Mouse (Mus musculus): ENCODE results near the gene Slc28a3. TPM values are rescaled to one million over a fixed set of nuclear protein-coding genes. Genes with fewer than 3 reads are reported as not detected.

Slc28a3 gene
- total and polyA plus RNA-seq, 2 experiments from 2014 or later: not detected

GRCm38 (mm10) chr13:58537232-58537915 is 73.3 kb downstream of the Slc28a3 start:
- no peak for TF ChIP-seq CTCF (IDR thresholded peaks at IDR 0.05)
- no peak overlapping the region for H3K9ac ChIP-seq (replicated peaks; ENCODE audit: low read length, poor library complexity, severe bottlenecking)
- H3K9me3 ChIP-seq (ENCODE audit: low read length): no peaks in the 10 kb centered on the region
- ATAC-seq (ENCODE audit: low FRiP score) (no peak), DNase-seq (ENCODE audit: low spot score) (no peak)
- no peak overlapping the region for H3K4me3 ChIP-seq (ENCODE audit: low read depth, low read length)
- no peaks in the 10 kb centered on the region for H3K36me3 ChIP-seq (ENCODE audit: insufficient read depth, low read length)
- no peak overlapping the region for H3K27ac ChIP-seq (ENCODE audit: low read depth, low read length)
- H3K27me3 ChIP-seq (ENCODE audit: insufficient read depth, low read length): no peaks in the 10 kb centered on the region
- WGBS: 96% methylated on average over 6 of the region's 6 CpGs
- H3K4me2 ChIP-seq (ENCODE audit: low read depth, low read length, poor library complexity, severe bottlenecking): no peak overlapping the region
- no peaks in the 10 kb centered on the region for H3K4me1 ChIP-seq (ENCODE audit: insufficient read depth, low read length)

GRCm38 (mm10) chr13:58536466-58537231 is 74.0 kb downstream of the Slc28a3 start:
- H3K36me3 ChIP-seq (ENCODE audit: insufficient read depth, low read length): no peaks in the 10 kb centered on the region
- H3K4me3 ChIP-seq (ENCODE audit: low read depth, low read length): no peak overlapping the region
- no peaks in the 10 kb centered on the region for H3K4me1 ChIP-seq (ENCODE audit: insufficient read depth, low read length)
- no peak for TF ChIP-seq CTCF (IDR thresholded peaks at IDR 0.05)
- no peaks in the 10 kb centered on the region for H3K27me3 ChIP-seq (ENCODE audit: insufficient read depth, low read length)
- no peak overlapping the region for H3K27ac ChIP-seq (ENCODE audit: low read depth, low read length)
- no peaks in the 10 kb centered on the region for H3K9me3 ChIP-seq (ENCODE audit: low read length)
- no peak for DNase-seq (ENCODE audit: low spot score)
- ATAC-seq (ENCODE audit: low FRiP score): no peak
- H3K9ac ChIP-seq (replicated peaks; ENCODE audit: low read length, poor library complexity, severe bottlenecking): no peak overlapping the region
- H3K4me2 ChIP-seq (ENCODE audit: low read depth, low read length, poor library complexity, severe bottlenecking): no peak overlapping the region
- WGBS: 68% methylated on average over 2 of the region's 2 CpGs

GRCm38 (mm10) chr13:58535321-58535720 is 75.4 kb downstream of the Slc28a3 start:
- no peak overlapping the region for H3K27ac ChIP-seq (ENCODE audit: low read depth, low read length)
- H3K4me1 ChIP-seq (ENCODE audit: insufficient read depth, low read length): no peaks in the 10 kb centered on the region
- no peaks in the 10 kb centered on the region for H3K36me3 ChIP-seq (ENCODE audit: insufficient read depth, low read length)
- WGBS: 75% methylated on average over 2 of the region's 2 CpGs
- ATAC-seq (ENCODE audit: low FRiP score) (no peak), DNase-seq (ENCODE audit: low spot score) (no peak)
- H3K4me3 ChIP-seq (ENCODE audit: low read depth, low read length): no peak overlapping the region
- H3K4me2 ChIP-seq (ENCODE audit: low read depth, low read length, poor library complexity, severe bottlenecking): no peak overlapping the region
- no peaks in the 10 kb centered on the region for H3K27me3 ChIP-seq (ENCODE audit: insufficient read depth, low read length)
- no peaks in the 10 kb centered on the region for H3K9me3 ChIP-seq (ENCODE audit: low read length)
- TF ChIP-seq CTCF (IDR thresholded peaks at IDR 0.05): no peak
- no peak overlapping the region for H3K9ac ChIP-seq (replicated peaks; ENCODE audit: low read length, poor library complexity, severe bottlenecking)

- 83% methylated on average over 3 of the region's 3 CpGs for WGBS
- H3K27me3 ChIP-seq (ENCODE audit: insufficient read depth, low read length): no peaks in the 10 kb centered on the region
- no peak overlapping the region for H3K27ac ChIP-seq (ENCODE audit: low read depth, low read length)
- no peak for DNase-seq (ENCODE audit: low spot score)
- no peaks in the 10 kb centered on the region for H3K36me3 ChIP-seq (ENCODE audit: insufficient read depth, low read length)
- H3K4me2 ChIP-seq (ENCODE audit: low read depth, low read length, poor library complexity, severe bottlenecking): no peak overlapping the region
- ATAC-seq (ENCODE audit: low FRiP score): no peak
- no peak for TF ChIP-seq CTCF (IDR thresholded peaks at IDR 0.05)
- no peaks in the 10 kb centered on the region for H3K4me1 ChIP-seq (ENCODE audit: insufficient read depth, low read length)
- no peak overlapping the region for H3K4me3 ChIP-seq (ENCODE audit: low read depth, low read length)
- H3K9me3 ChIP-seq (ENCODE audit: low read length): no peaks in the 10 kb centered on the region
- H3K9ac ChIP-seq (replicated peaks; ENCODE audit: low read length, poor library complexity, severe bottlenecking): no peak overlapping the region
Measured at GRCm38 (mm10) chr13:58534861-58535260, 75.8 kb downstream of the Slc28a3 start.

DNA sequence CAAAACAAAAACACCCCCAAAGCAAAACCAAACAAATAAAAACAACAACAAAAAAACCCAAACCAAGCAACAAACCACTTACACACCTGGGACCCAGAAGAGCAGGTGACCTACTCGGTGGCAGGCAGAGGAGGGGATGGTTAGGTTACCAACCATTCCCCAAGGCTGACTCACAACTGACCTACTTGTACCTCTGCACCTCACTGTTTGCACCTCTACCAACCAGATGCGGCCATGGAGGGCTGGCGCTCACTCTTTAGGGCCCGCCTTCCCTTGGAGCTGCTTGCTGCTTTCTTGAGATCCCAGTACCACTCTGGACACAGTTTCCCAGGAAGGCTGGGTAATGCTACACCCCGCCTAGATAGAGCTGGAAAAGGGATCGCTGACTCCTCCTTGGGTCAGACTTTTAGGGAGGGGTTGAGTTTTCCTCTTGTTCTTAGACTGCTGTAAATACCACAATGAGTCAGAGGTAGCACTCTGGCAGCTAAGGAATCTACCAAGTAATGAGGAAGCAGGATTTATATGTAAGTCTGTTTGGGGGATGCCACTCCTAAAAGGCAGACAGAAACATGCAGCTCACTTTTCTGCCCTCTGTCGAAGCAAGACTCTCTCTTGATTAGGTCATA is 76.3 kb downstream of the Slc28a3 start:
- TF ChIP-seq CTCF (IDR thresholded peaks at IDR 0.05): no peak
- no peaks in the 10 kb centered on the region for H3K36me3 ChIP-seq (ENCODE audit: insufficient read depth, low read length)
- ATAC-seq (ENCODE audit: low FRiP score): no peak
- H3K4me2 ChIP-seq (ENCODE audit: low read depth, low read length, poor library complexity, severe bottlenecking): no peak overlapping the region
- no peaks in the 10 kb centered on the region for H3K9me3 ChIP-seq (ENCODE audit: low read length)
- no peak overlapping the region for H3K4me3 ChIP-seq (ENCODE audit: low read depth, low read length)
- H3K9ac ChIP-seq (replicated peaks; ENCODE audit: low read length, poor library complexity, severe bottlenecking): no peak overlapping the region
- H3K27me3 ChIP-seq (ENCODE audit: insufficient read depth, low read length): no peaks in the 10 kb centered on the region
- H3K4me1 ChIP-seq (ENCODE audit: insufficient read depth, low read length): no peaks in the 10 kb centered on the region
- no peak overlapping the region for H3K27ac ChIP-seq (ENCODE audit: low read depth, low read length)
- DNase-seq (ENCODE audit: low spot score): no peak
- 81% methylated on average over 7 of the region's 7 CpGs for WGBS

- Histone ChIP-seq H3K4me1 (ENCODE audit: insufficient read depth, low read length) (no peaks in the 10 kb centered on the region), H3K9me3 (ENCODE audit: low read length) (no peaks in the 10 kb centered on the region), H3K27me3 (ENCODE audit: insufficient read depth, low read length) (no peaks in the 10 kb centered on the region), H3K9ac (replicated peaks; ENCODE audit: low read length, poor library complexity, severe bottlenecking) (no peak overlapping the region), H3K36me3 (ENCODE audit: insufficient read depth, low read length) (no peaks in the 10 kb centered on the region), H3K4me2 (ENCODE audit: low read depth, low read length, poor library complexity, severe bottlenecking) (no peak overlapping the region), H3K27ac (ENCODE audit: low read depth, low read length) (no peak overlapping the region), H3K4me3 (ENCODE audit: low read depth, low read length) (no peak overlapping the region)
- no peak; the same call in 1 of the 2 replicates for TF ChIP-seq CTCF (IDR thresholded peaks at IDR 0.05)
- no peak for ATAC-seq (ENCODE audit: low FRiP score)
- WGBS: 95% methylated on average over 3 of the region's 3 CpGs
- no peak for DNase-seq (ENCODE audit: low spot score)
Measured at GRCm38 (mm10) chr13:58524581-58524980, 86.1 kb downstream of the Slc28a3 start.

Measured in midbrain, postnatal 0 days (tissue).